Mouse (Mus musculus) MEL-GATA-1-ER (cell line): ENCODE results near the gene Sstr4.

ENCODE experiments used
- DNase-seq: peaks from one replicate; pipeline ENCODE4 v3.0.0-alpha.2; 2012; ENCODE audit warnings: low read depth; ENCODE audit errors: extremely low read depth

The Sstr4 gene

DNA sequence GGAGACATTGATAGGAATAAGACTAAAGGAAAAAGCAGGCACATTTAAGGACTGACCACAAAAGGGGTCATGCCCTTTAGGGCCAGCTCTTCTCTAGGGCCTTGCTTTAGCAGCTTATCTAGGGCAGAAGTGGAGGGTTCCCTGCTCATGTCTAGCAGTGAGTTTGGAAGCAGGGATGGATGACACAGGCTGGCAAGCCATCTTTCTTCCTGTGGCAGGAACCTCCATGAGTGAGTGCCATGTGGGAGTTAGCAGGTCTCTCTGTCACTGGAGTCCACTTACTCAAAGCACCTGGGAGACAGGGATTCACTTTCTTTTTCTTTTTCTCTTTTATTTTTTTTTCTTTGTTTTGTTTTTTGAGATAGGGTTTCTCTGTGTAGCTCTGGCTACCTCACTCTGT is 1.3 kb upstream of the Sstr4 start:
- no peak for DNase-seq

DNA sequence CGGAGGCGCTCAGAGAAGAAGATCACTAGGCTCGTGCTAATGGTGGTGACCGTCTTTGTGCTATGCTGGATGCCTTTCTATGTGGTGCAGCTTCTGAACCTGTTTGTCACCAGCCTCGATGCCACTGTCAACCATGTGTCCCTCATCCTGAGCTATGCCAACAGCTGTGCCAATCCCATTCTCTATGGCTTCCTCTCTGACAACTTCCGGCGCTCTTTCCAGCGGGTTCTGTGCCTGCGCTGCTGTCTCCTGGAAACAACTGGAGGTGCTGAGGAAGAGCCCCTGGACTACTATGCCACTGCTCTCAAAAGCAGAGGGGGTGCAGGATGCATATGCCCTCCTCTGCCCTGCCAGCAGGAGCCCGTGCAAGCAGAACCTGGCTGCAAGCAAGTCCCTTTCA is 1.1 kb downstream of the Sstr4 start:
- no peak for DNase-seq

DNA sequence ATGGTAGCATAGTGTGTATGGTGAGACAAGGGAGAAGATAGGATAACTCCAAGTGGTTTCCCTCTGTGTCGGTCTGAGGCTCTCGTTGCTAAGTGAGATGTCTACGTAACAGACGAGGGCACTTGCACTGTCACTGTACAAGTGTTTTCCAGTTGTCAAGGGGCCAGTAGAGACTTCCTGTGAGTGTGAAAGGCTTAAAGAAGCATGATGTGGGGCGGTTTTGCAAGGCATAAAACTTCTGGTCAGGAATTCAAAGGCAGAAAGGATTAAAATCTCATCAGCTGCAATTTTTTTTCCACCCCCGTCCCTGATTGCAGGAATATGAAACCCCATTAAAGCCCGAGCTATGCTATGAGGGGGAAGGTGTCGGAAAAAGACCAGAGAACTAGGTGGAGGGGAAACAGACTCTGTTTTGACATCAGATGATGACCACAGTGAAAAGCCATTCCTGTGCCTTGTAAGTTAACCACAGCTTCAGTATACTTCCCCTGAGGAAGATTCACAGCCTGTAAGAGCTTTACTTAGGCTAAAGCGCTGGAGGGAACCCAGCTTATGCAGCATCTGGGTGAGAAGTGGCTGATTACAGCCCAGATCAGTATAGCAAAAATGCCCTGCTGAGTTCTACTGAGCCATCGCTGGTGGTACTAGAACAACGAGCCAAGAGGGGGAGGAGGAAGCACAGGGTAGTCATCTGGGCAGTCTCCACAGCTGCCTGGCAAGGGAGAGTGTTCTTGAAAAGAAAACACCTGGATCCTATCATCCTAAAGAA is 2.1 kb downstream of the Sstr4 start:
- no peak for DNase-seq

DNA sequence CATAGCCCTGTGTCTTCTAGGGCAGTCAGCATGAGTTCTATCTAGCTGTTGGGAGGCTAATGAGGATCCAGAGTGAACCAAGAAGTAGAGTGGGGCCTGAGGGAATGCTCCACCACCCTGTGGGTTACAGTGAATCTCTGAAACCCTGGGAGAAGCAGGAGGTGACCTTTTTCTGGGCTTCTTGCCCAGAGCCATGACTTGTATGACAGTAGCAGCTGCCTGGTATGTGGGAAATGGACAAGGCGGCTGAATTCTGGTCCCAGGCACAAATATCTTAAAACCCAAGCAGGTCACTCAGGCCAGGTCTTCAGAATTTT is 2.6 kb downstream of the Sstr4 start:
- no peak for DNase-seq

DNA sequence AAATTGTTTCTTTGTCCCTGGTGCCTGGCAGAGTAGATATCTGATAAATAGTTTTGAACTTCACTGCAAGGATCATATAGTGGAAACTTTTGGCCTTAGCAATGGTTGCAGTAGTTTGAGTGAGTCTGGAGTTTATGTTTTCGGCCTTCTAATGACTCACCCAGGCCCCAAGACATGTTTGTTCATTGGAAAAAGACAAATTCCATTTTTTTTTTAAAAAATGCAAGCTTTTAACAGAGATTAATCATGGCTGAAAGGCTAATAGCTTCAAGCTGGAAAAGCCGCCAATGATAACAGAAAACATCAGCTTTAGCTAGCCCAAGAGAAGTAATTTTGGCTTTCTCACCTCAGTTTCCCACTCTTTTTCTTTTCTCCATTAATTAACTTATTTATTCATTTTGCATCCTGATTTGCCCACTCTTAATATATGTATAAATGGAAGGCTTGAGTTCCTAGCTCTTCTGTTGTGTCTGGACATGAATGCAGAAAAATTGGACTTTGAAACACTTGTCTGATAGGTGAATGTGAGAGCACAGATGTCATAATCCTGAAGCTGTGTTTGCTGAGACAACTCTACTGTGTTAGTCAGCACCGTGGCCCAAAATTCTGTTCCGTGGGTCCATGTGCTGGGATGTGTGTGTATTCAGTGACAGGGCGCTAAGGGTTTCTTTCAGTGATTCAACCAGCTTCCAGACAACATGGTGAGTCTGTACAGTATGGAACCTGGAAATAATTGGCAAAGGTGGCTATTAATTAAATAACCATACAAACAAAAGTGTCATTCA is 3.9 kb downstream of the Sstr4 start:
- DNase-seq: no peak

DNA sequence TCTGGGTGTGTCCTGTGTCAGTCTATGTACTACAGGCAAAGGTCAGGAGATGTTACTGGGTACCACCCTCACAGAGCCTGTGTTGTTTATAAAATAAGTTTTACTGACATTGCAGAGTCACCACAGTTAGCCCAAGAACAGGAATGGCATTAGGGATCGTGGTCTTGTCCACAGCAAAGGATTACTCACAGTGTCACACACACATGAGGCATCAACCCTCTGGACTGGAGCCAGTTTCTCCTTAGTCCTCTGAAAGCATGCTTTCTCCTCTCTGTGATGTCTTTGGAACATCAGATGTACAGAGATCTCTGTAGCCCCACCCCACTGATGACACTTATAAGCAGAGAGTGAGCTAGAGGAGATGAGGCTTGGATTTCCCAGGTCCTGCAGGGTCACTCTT is 7.1 kb downstream of the Sstr4 start:
- DNase-seq: no peak

DNA sequence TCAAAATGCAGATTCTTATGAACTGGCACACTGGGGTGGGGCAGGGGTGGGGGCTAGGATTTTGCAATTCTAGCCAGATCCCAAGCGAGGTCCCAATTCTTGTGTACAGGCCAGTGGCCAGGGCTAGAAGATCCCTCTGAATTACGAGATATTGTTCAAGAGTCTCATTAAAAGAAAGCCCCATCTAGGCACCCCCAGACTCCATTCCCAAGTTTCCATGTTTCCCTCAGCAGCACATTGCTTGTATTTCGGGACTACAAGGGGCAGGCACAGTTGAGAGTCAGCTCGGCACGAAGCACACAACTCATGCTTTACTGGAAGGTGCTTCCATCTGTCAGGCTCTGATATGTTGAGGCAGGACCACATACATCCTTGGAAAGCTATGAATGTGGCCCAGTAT is 9.8 kb downstream of the Sstr4 start:
- DNase-seq: no peak

DNA sequence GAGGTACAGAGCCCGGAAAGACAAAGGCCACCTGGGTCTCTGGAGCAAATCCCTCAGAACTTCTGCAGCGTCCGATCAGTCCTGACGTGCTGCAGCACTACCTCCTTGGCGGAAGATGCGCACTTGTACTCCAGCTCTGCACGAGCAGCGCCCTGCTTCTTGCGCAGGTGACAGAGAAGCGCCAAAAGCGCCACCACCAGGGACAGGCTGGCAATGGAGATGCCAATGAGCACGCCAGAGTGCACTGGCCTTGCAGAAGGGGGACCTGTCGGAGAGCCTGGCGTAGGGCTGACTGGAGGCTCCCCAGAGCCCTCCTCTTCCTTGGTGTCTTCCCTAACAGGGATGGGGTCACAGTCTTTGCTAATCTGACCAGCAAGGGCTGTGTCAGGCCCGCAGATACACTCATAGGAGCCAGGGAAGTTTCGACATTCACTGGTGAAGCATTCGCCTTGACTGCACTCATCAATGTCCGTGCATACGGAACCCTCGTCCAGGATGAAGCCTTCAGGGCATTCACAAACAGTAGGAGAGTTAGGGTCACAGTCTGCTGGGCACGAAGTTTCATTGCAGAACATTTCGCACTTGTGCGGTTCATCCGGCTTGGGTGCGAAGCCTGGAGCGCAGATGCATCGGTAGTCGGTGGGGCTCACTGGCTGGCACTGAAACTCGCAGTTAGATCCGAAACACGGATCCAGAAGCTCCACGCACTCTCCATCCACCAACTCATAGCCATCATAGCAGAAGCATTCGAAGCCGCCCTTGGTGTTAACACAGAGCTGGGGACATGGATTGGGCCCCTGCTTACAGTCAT is 11.2 kb downstream of the Sstr4 start:
- no peak for DNase-seq

DNA sequence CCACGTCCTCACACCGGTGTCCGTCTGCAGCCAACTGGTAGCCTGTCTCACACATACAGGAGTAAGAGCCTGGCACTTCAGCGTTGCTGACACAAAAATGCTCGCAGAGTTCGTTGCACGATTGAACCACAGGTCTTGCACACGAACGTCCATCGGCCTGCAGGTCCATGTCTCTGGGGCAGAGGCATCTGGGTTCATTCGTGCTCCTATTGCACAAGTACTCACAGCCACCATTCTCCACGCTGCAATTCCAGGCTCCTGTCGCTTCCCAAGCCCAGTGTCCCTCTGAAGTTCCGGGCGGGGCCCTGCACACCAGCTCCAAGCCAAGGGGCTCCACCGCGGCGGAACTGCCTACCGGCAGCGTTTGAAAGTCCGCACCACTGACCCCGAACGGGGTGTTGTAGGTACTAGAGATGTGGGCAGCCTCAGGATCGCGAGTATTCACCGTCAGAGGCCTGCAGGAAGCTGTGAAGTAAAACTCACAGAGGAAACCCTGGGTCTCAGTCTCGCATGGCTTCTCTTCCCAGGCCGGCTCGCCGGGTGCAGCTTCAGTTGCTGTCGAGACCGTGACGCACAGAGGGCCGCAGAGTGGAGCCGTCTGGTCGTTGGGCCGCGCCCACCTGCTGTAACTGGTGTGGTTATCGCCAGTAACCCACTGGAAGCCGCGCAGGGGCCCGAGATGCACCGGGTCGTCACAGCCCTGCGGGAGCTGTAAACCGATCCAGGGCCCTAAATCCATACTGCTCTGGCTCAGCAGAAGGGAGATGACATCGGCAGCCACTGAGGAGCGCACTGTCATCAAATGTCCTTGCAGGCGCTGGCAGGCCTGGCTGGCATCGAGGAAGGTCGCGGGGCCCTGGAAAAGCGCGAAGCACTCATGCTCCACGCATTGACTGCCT is 12.1 kb downstream of the Sstr4 start:
- DNase-seq: no peak

DNA sequence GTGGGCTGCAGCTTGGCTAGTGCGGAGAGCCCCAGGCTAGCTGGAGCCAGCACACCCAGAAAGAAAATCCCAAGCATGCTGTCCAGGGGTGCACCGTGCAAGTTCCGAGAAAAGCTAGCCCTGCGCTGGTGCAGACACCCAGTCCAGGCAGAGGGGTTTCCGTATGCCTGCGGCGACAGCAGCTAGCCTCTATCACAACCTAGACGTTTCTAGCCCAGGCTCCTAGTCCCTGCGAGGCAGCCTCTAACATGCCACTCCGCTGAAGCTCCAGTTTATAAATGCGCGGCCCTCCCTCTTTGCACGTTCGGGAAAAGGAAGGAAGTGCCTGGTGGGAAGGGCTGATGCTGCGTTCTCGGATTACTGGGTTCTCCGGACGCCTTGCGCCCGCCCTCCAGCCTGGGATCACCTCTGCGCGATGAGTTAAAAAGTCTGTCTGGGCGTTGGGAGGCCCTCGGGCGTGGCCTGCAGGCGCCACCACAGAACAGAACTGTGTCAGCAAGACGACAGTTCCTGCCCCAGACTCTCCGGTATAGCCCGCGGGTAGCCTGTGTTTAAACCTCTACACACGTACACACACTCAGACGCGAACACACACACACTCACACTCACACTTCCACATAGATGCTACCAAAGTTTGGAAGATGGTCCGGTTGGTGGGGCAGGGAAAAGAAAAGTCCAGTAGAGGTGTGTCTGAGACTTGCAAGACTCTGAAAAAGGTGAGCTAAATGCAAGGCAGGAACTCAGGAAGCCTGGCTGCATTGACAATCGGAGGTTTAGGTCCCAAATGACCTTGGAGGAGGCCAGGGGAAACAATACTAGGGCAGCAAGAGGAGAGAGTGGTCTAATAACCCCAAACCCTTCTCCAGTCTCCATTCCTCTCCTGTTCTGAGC is 13.0 kb downstream of the Sstr4 start, which contains the start of gene Thbd:
Gene Thbd, minus strand, starts transcription at position 319 of the 891 bp plus-strand sequence.
- DNase-seq: no peak

DNA sequence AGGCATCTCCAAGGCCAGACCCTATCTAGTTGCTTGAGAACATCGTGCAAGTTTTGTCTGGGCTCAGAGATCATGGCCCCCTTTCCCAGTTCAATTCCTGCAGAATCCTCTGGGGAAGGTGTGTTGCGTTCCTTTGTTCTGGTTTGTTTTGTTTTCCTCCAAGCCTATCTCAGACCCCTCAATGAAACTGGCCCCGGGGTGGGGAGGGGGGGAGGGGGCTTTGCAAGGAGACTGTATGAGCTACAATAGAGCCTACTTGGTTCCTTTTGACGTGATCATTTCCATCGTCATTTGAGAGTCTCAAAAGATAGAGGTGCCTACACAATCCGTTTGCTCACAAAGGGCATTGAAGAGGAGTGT is 13.6 kb downstream of the Sstr4 start:
- no peak for DNase-seq

DNA sequence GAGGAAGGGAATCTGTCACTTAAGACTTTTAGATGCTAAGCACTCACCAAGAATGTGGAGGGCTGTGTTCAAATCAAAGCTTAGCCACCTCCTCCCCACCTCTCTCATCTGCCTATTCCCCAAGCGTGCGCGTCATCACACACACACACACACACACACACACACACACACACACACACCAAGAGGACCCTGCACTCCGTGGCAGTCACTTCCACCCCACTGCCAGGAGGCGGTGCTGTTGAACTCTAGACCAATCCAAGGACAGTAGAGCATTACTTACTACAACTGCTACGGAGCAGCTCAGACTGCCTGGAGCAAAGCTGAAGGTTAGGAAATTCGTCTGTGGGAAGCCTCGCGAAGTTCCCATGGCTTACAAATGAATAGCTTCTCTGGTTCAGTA is 14.0 kb downstream of the Sstr4 start:
- DNase-seq: no peak

DNA sequence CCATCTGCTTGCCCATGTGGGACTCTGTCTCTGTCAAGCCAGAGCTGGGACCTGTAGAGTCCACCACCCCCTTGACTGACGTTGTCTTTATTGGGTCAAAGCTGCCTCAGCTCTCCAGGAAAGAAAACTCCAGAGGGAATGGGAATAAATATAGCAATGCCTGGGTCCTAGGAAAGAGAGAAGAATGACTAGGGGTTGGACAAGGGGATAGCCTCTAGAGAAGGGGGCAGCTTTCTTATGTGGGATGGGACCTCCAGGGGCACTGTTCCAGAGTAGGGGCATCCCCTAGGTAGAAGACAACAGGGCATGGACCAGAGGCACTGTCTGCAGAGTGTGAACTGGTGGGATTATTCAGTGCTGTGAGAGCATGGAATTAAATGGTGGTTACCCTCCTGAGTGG is 14.7 kb downstream of the Sstr4 start:
- no peak for DNase-seq

DNA sequence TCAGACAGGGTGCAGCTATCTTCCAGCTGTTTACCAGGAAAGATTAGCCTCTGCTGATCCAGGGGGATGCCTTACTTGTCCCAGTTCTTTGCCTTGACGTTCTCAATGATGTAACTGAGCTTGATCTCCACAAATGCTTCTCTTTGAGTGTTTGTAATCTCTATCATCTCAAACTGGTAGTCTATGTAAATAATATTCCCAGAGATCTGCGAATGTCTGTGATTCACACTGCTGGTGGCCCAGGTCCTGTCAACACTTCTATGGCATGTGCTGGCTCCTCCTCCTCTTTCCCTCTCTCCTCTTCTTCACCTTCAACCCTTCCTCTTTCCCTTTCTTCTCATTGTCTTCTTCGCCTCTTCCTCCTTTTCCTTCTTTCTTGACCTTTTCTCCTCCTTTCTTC is 24.0 kb downstream of the Sstr4 start:
- no peak for DNase-seq

DNA sequence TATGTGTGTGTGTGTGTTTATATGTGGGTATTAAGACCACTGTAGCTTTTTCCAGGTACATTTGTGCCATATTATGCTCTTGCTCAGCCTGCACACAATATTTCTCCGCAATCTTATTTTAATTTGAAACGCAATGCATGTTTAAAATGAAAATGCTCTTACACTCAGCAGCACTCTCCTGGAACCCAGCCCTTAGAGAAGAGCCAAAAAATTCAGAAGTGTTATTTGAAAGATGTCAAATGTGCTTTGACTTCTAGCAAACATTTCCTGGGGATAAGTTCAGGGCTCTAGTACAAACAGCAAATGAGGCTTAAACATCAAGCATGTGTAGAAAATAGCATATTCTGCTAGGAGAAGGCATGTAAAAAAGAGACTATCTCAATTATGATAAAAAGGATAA is 24.6 kb downstream of the Sstr4 start:
- no peak for DNase-seq

DNA sequence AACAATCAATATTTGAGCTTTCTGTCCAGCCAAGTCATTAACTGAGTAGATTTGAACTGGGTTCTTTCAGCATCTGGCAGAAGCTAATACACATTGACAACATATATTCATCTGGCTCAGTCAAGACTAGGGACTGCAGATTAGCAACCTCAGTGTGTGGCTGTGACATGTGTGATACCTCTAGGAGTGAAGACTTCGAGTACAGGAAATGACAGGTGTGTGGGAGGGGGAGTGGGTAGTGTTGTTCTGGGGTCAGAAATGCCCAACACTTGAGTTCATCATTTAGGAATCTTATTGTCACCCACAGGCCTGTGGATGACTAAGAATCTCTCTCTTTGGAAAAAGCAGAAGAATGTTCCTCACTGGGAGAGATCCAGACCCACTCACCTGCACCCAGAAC is 26.0 kb downstream of the Sstr4 start:
- DNase-seq: no peak

DNA sequence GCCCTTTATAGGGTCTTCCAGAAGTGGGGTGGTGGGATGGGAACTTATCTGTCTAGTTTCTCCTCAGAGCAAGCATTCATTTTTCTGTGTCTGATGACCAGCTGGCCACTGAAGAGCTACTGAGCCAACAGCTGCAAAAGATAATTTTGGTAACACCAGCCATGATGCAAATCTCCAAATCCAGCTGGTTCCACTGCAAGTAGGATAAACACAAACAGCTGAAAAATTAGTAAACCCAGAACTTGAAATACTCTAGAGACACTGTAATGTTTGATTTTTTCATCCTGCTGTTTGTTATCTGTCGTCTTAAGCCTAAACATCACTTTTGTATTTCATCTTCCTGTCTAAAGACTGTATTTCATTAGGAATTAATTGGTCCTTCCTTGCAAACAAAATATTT is 26.6 kb downstream of the Sstr4 start:
- no peak for DNase-seq

DNA sequence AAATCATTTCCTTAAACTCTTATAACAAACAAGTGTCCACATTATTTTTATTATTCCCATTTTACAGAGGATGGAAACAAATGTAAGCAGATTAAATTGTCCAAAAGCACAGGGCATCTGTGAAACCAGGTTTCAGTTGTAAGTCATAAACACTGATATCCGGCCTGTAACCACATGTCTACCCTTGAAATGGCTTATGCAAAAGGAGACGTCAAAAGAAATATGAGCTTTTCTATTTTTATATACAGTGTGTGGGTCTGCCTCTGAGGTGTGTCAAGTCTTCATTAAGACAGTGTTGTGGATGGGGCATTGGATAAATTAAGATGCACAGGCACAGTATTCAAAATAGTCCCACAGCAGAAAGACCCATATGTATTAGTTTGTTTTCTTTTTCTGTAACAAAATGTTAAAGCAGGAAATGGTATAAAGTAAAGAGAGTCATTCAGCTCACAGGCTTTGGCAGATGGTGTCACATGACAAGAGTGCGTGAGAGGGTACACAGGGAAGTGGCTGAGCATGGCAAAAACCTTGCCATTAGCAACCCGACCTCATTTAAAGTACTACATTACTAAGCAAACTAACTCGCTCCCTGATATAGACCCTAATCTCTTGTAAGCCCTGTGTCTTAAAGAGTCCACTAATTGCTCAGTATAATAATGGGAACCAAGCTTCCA is 30.7 kb downstream of the Sstr4 start:
- no peak for DNase-seq

DNA sequence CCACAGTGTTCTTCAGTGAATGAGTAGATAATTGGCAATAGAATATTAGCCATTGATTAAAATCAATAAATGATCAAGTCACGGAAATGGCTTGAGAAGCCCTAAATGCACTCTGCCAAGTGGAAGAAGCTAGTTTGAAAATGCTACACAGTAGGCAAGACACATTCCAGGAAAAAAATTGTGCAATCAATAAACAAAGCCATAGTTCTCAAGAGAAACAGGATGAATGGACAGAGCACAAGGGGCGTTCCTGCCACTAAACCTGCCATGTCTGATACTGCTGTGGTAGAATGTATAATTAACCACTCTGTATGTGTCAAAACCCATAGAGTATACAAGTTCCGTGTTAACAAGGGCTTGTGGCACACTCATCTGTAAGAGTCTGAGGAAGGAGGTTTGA is 32.4 kb downstream of the Sstr4 start:
- no peak for DNase-seq

DNA sequence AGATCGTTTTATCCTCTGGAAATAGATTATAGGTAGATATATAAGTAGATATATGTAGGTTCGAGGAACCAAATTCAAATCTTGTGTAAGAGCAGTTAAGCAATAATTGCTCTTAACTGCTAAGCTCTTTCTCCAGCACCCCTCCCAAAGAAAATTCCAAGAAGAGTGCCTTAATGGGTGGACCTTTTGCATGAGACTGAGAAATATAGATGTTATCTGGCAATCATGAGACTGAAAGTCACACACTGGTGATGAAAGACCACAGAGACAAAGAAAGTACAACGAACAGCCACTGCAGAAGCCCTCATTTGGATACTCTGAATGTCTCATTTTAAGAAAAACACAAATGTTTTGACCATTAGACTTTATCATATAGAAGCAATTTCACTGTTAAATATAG is 33.4 kb downstream of the Sstr4 start:
- DNase-seq: no peak
